Mouse (Mus musculus) c-Kit-positive CD71-negative TER-119-negative erythroid progenitor cells, embryonic 14.5 days (primary cell): ENCODE measurements around the gene Ppp1r16b.

Source experiments
- DNase-seq: peaks from one replicate; pipeline ENCODE4 v3.0.0-alpha.2; 2013; ENCODE audit warnings: low read depth

Ppp1r16b gene

DNA sequence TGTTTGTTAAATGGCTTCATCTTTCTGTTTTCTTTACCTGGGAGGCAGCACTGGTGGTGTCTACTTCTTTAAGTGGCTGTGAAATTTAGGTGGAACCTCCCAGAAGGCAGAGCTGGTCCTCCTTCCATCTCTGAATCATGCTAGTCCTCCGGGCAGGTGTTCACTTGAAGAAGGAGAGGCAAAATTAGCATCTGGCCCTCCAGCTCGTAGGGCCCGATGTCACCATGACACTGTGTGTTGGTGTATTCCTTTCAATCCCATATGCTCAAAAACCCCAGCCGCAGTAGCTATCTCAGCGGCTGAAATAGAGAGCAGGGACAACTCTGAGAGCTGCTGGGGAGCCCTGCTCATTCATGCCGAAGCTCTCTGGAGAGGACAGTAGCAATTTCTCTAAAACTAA is 27.0 kb downstream of the Ppp1r16b start:
- DNase-seq: no peak

DNA sequence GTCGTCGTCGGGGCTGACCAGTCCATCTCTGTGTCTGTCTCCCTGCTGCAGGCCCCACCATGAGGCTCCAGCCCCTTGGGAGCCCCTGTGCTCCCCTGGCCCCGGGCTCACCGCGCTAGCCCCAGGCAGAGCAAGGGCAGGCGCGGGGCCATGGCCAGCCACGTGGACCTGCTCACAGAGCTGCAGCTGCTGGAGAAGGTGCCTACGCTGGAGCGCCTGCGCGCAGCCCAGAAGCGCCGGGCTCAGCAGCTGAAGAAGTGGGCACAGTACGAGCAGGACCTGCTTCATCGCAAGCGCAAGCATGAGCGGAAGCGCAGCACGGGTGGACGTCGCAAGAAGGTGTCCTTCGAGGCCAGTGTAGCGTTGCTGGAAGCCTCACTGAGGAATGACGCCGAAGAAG is 30.6 kb downstream of the Ppp1r16b start:
- no peak for DNase-seq

DNA sequence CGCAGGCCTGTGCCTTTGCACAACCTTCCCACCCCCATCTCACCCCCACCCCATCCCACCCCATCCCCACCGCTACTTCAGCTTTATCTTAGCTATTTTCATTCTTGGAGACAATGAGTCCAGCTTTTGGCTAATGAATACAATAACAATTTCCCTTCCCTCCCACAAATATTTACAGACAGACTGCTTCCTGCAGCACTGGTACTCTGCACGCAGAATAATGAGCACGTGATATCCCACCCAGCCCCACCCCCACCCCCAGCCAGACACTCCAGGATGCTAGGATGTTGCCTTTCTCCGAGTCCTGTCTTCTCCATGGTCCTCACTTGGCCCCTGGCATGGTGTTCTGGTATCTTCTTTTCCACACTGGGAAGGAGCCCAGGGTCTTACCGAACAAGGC is 31.3 kb downstream of the Ppp1r16b start:
- no peak for DNase-seq

DNA sequence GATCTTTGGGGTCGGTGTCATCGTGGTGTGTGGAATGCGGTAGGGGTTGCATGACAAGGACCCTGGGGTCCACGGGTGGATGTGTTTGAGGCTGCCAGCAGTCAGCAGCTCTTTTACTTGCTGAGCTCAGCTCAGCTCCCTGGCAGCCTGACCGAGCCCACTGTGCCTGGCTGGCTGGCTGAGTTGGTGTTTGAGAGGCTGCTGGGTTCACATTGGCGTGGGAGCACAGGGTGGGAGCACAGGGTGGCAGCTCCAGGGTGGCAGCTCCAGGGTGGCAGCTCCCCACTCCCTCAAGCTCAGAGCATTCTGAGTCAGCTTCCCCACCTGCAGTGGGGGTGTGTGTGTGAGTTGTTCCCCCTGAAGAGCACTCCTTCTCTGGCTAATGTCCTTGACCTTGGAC is 34.7 kb downstream of the Ppp1r16b start:
- no peak for DNase-seq

DNA sequence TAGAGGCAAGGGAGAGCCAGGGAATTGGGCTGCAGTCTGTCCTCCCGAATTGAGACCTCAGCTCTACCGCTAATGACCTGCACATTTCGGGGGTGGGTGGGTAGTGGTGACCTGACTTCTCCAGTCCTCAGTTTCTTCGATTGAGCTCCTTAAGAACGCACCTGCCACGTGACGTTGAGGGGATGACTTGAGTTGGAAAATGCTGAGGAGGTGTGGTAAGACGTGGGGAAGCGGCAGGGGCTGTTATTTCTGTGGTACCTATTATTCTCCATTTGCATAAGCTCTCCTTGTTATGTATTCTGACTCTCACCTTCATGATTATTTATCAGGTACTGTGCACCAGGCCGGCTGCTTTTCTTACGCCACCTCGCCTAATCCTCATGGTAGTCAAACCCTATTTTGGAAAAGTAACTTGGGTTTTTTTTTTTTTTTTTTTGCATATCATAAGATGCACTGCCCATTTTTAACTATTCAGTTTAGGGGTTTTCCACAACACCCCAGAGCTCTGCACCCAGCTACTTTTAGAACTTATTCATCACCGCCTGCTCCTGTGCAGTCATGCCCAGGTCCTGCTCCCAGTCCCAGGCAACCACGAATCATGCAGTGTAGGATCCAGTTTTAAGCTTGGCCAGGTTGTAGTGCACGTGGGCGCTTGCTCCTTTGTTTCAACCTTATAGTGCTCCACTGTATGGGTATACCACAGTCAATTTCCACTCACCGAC is 35.5 kb downstream of the Ppp1r16b start:
- DNase-seq: no peak

DNA sequence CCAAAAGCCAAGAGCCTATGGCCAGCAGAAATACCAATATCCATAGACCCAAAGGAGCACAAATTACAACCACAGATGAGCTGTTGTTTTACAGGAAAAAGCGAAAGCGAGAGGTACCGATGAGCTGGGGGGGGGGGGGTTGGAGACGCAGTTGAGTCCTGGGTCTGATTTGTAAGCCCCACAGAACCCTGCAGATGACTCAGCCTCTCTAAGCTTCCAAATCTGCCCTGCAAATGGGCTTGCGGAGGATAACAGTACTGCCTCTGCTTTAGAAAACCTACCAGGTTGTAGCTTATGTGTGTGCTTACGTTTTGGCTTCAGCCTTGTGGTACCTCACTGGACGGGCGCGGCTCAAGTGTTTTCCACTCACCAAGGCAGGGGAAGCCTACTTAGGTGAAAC is 36.3 kb downstream of the Ppp1r16b start:
- DNase-seq: no peak

DNA sequence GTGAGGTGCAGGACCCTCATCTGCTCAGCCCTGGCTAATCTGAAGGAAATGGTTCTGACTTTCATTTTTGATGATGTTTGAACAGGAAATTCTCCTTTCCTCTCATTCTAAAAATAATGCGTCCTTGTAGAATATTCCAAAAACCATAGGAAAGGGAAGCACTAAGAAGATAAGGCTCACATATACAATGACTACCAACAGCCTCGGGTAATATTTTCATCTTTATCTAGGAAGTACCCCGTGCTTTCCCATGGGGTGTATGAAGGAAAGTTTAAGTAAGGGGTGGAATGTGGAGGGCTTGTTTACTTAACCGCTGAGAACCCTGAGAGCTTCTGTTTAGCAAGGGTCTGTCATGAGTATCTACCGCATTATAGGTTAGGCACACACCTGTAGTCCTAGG is 37.0 kb downstream of the Ppp1r16b start:
- DNase-seq: no peak

DNA sequence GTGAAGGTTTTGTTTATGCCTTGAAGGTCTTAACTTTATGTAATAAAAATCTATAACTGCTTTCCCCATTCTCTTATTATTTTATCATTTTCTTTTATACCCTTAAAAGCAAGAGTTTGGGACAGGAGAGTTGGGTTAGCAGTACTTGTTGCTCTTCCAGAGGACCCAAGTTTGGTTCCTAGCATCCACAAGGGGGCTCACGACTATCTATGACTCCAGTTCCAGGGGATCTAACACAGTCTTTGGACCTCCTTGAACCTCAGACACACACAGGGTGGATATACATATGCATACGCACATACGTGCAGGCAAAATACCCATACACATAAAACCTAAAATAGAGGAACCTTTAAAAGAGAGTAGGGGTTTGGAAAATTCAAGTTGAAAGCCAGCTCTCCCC is 39.5 kb downstream of the Ppp1r16b start:
- DNase-seq: no peak

DNA sequence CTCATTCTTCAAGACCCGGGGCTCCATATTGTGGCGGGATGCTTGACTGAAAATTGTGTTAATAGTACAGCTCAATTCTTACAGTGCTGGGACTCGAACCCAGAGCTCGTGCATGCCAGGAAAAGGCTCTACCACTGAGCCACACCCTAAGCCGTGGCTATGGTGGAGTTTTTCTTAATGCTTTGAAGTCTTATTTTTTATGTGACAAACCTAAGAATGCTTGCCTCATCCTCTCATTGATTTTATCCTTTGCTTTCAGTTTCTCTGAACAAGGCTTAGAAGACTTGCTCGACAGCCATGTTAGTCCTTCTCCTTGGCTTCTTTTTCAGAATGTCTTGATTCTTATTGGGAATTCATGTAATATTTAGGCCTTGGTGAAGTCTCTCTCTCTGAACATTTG is 40.3 kb downstream of the Ppp1r16b start:
- no peak for DNase-seq

DNA sequence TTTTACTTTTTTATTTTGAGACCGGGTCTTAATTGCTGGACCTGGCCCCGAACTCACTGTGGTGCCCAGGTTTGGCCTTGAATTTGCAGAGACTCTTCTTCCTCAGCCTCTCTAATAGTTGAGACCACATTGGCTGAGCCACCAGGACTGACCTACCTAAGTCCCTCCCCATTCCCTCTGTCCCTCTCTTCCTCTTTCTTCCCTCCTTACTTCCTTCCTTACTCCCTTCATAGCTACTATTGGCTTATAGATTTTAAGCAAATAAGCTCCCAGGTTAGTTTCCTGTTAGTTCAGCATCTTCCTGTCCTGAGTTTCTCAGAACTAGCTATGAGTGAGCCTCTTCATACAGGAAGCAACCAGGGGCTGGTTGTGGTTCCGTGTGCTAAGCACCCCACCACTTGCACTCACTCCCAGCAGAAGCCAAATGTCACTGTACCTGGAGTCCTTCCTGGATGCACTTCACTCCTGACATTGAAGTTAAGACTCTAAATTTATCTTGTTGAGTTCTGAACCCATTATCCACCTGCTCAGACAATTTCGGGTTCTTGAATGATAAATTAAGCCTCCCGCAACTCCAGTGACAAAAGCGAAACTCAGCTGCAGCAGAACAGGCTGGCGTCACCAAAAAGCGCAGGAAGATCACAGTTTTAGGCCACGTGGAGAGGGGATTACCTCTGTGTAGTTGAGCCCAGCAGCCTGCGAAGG is 41.7 kb downstream of the Ppp1r16b start:
- no peak for DNase-seq

DNA sequence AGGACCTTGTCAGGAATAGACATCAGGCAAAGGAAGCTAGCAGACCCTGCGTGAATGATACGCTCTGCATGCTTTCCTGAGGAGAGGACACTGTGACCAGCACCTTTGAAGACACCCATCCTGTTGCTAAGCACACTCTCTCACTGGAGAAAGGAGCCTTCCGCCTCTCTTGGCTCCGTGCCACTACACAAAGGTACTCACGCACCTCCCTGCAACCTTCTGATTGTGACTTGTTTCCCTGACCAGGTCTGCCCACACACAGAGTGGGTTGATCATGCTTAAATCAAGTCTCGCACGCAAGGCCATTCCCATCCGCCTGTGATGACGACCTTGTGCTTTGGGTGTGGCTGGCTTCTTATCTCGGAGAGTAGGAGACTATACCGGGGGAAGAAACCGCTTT is 42.9 kb downstream of the Ppp1r16b start:
- DNase-seq: no peak

DNA sequence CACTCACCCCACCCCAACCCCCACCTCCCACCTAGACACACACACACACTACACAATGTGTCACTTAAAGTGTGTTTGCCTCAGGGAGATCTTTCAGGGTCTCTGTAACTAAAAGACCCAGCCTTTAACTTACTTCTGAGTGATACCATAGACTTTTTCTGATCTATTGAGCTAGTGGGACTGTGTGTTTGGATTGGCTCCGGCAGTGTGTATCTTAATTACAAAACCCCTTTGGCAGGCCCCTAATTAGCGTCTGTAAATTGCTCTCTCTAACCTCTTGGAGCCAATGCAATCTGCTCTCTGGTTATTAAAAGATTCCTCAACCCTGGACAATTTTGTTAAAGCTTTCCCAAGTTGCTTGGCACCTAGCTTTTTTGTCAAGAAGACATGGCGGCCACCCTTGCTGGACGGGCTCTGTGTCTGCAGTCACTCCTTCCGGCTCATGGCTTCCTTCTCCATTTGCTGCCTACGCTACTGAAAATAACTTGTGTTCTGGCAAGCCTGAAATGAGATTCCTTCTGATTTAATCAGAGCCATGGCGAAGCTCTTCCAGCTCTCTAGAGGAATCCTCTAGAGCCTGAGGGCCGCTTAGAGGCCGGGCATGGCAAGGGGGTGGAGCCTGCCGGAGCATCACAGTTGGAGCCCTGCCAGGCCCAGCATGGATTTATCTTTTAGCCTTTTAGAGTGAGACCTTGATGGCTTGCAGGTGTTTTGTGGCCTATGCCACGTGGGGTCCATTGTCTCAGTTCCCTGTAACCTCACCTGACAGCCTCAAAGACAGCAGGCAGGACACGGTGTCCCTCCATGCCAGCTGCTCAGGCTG is 46.9 kb downstream of the Ppp1r16b start:
- no peak for DNase-seq

DNA sequence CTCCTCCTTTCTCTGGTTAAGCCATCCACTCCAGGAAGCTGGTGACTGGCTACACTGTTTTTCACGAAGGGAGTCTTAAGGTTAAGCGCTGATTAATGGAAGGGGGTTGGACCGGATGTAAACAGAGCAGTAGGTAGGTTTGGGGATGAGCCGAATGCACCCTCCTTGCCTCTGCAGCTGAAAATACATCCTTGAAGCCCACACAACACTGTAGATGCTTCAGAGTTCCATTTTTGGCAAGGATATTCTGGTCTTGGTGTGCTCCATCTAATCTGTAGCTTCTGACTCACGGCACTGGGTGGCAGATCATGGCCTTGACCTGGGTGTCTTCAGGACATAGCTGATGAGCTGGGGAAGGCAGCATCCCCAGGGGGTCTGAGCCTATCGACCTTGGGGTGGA is 49.6 kb downstream of the Ppp1r16b start:
- DNase-seq: no peak

DNA sequence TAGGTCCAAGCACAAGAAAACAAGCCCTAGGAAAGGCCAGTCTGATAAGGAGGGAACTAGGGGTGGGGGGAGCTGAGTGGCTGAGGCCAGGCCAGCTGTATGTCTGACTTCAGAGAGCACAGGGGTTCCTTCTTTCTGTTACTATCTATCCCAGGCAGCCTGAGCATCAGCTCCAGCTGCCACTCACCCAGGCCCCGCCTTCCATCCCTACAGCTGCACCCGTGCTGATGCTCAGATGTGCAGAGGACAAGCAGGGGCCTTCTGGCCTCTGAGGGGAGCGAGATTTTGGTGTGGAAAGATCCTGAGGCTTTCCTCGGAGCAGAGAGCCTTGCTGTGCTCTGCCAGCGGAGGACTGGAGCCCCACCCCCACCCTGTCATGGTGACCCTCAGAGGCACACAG is 50.9 kb downstream of the Ppp1r16b start:
- no peak for DNase-seq

DNA sequence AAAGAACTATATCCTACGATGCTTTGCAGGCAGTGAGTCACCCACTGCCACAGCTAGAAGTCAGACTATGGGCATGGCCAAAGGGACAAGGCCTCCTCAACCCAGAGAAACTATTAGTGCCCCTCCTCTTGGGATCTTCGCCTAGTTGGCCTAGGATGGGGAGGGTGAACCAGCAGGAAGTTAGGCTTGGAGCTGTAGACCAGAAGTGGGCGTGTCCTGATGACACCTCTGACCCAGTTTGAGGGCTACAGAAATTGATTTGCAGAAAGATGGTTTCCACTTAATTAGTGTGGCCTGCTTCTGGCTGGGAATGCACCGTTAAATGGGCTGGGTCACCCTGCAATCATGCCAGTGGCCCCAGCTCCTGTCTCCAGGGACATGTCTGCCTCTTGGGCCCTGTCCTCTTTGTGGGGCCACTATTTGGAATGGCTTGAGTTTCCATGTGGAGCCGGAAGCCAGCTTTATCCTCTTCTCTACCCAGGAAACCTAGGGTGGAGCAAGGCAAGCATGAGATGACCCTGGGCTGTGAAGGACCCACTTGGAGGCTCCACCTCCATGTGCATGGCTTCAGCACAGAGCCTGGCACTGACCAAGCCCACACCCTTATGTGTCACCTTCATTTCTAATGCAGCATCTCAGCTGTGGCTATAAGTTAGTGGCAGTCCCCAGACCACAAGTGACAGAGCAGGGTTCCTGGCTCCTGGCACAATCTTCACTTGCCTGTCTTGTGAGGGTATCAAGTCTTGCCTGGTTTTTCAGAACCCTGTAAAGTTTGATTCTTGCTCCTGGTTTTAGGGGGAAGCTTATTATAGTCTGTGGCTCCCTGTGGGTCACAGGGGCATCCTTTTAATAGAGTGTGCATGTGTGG is 52.6 kb downstream of the Ppp1r16b start:
- DNase-seq: no peak

DNA sequence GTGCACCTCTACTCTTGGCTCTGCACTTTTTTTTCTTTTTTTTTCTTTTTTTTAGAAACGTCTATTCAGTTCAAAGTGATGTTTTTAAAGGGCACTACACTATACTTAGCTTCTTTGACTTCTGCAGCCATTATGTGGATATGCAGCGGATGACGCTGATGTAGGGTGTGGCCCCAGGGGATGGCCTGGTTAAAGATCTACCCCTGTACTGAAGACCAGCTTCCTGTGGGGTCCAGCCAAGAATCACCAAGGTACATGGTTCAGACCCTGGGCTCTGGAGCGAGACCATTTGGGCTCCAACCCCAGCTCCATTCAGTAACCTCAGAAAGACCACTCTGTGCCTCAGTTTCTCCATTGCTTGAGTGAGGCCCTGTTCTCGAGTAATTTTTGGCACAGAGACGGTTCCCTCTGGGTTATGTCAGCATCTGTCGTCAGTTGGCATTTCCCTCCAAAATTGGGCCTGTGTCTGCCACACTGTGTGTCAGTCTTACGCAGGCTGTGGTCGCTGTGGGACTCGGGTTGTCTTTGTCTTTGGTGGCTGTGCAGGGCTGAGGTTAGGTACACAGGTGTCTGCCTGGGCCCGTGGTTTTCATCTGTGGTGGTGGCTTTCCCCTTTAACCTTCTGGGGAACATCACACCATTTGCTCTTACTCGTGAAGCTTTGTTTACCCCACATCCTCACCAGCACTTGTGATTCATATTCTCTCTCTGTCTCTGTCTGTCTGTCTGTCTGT is 53.8 kb downstream of the Ppp1r16b start:
- no peak for DNase-seq

DNA sequence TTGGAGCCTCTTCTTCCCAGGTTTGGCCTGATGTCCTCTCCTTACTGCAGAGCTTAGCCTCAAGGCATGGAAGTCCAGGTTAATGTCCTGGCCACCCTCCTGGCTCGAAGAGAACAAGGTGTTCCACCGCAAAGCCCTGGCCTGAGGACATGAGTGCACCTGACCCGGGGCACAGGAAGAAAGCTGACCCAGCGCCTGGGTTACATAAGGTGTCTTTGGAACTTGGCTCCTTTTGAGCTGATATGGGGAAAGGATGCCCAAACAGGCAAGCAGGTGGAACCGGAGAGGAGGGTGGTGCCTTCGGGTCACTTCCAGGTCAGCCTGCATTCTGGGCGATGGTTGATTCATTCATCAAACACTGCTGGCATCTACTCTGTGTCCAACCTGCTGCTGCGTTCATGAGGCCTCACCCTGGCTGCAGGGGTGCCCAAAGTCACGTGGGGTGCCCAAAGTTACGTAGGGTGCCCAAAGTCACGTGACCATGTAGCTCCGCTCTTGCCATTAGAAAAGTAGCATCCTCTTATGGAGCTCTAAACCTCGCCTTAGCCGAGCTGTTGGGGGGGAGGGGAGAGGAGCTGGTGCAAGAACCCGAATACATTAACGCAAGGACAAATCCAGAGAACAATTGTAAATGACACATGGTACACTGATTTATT is 55.6 kb downstream of the Ppp1r16b start:
- DNase-seq: no peak

DNA sequence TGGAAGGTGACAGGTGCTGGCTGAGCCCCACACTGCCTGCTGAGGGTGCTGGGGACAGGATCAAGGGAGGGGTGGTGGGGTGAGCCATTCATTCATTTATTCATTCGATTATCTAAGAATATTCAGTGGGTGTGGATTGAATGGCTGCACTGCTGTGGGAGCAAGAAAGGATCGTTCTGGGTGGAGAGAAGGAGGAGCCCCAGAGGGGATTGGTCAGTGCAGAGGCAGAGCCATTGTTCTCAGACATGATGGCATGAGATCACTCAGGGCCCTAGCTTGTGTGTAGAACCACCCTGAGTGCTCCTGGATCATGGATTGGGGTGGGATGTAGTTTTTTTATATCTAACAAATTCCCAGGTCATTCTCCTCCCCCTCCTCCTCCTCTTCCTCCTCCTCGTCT is 56.3 kb downstream of the Ppp1r16b start:
- DNase-seq: no peak

DNA sequence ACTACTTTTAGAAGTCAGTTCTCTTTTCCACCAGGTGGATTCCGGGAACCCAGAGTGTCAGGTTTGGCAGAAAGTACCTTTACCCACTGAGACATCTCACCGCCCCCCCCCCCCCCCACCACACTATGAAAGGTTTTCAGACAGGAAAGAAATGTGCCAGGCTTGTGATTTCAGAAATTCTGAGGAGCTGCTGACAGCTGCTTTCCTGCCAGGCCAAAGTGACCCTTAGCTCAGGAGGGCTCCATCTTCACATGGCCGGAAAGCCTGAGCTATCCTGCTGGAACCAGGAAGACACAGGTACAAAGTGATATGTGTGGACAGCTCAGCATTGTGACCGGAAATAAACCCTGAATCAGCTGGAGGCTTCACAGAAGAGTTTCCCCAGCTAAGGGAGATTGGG is 56.9 kb downstream of the Ppp1r16b start:
- DNase-seq: no peak

DNA sequence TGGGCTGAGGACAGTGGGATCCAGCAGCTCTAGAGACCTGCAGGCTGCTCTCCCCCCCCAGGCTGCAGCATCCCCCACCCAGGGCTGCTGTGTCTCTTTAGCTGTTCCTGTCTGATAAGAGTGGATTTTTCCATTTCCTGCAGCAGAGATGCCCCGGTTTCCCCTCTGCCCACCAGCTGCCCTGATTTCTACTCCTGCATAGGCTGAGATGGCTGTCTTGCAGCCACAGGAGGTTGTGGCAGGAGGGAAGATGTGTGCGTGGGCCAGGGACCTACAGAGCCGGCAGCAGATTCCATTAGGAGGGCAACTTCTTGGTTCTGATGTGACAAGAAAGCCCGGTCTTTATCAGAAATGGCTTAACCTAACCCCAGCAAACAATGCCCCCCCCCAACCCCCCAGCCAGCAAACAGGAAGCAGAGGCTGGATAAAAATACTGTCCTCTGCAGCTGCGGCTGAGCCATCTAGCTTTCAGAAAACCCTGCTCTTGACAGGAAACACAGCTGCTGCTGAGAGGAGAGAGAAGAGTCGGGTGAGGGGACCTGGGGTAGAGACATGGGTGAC is 57.9 kb downstream of the Ppp1r16b start:
- peak; percentile 13 for DNase-seq

DNA sequence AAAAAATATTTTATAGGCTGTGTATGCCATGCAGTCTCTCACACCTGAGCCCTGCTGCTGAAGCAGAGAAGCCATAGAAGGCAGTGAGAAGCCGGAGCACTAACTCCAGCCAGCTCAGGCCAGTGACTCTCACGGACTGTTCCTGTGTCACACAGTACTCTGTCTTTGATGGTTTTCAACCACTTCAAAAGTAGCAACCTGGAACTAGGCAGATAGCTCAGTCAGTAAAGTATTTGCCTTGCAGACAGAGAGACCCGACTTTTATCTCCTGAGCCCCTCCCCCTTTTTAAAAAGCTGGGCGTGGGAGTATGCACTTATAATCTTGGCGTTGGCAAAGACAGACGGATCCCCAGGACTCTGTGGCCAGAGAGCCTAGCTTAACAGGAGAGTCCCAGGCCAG is 58.6 kb downstream of the Ppp1r16b start:
- no peak for DNase-seq
